Mouse (Mus musculus) spleen, postnatal 4 days (tissue): ENCODE results near the gene Tmem131l.

Experiments
- DNase-seq, 2 experiments: peaks; one replicate each; pipeline ENCODE4 v3.0.0; 2022; ENCODE audit warnings: low spot score in 2 of 2

Tmem131l gene

DNA sequence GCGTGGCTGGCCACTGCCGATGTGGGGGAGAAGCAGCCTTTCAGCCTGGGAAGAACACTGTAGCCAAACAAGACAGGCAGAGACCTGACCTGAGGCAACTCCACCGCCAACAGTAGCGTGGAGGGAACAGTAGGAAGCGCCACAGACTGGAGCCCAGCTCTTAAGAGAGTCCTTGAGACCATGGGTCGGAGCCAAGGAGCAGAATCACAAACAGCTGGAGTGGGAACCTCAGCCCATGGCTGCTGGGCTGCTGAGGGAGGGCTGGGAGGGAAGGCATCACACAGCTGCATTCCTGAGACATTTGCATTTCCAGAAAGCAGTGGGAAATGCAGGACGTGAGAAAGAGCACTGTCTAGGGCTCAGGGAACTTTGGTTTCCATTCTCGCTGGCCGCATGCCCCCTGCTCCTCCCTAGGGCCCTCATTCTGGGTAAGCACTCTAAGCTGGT is 8.8 kb upstream of the Tmem131l start:
- DNase-seq, result no peak

DNA sequence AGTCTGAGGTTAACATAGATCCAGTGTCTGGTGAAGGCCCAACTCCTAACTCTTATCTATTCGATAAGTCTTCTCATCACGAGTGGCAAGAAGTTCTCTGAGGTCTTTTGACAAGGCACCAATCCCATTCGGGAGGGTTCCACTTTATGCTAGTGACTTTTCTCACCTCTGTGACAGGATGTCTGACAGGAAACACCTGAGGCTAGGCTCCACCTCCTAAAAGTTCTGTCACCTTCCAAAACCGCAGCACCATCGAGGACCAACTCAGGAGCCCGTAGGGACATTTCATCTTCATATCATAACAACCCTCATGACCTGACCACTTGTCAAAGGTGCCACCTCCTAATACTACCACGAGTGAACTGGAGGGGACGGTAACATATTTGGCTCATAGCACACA is 6.2 kb upstream of the Tmem131l start:
- DNase-seq, result no peak

DNA sequence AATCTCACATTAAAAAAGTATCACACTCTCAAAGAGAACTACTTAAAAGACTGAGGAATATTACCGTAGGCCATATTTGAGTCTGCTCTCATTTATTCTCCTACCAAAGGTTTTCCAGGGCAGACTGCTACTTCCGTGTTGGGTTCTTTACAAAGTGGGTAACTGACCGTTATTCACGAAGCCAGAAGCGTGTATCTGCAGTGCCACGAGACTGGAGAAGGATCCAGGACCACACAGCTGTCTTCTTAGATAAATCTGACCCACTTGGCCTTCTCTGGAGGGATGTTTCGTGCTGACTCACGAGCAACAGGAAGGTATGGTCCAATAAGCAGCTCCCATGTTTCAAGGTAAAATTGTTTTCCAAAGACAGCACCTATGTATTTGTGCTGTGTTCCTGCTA is 1.8 kb upstream of the Tmem131l start:
- DNase-seq, result peak; percentile 67 to 75

DNA sequence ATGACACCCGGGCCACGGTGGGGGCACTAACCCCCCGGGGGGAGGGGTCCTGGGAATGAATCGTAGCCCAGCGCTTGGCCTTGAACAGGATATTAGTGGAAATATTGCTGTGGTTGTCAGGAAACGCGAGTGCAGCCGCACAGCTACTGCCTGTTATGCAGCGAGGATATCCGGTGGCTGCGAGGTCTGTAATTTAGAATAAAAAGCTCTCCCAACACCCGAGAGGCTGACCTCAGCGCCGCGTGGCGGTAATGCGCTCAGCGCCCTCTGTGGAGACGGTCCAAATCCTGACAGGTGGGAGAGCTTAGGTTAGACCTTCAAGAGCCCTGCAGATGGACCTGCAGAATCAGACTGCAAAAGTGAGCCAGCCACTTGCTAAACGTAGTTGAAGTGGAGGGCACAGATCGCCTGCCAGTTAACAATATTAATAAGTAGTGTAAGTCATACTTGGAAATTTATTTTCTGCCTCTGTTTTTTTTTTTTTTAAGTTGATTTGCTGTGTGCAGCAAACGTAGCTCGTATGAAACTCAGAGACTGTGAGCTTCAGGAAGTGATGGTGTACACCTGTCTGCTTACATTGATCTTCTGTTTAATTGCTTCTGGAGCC is 604 bp upstream of the Tmem131l start:
- peak; percentile 75 to 87 for DNase-seq

DNA sequence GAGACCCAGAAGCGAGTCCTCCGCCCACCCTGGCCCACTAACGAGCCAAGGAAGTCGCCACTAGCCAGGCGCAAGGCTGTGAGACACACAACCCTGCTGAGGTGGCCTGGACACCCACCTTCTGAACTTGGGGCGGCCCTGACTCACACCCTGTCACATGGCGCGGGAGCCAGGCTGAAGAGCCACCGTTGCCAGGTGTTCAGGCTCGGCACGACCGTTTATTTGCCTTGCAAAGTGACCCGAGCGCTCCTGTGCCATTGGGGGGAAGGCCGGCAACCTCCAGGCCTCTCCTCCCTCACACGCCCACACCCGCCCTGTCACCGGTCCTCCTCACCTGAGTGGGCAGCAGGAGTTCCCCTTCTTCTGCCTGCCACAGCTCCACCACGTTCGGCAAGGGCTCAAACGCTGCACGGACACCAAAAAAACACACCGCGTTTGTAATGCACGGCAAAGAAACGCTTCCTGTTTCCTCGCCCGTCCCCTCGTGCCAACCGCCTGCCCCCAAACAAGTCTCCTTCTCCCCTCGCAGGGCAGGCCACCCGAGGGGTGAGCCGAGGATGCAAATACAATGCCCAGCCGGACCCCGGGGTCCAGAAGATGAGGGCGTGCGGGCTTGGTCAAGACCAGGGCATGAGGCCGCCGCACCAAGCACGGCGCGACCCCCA is 862 bp downstream of the Tmem131l start:
- peak; percentile 81 to 90 for DNase-seq

DNA sequence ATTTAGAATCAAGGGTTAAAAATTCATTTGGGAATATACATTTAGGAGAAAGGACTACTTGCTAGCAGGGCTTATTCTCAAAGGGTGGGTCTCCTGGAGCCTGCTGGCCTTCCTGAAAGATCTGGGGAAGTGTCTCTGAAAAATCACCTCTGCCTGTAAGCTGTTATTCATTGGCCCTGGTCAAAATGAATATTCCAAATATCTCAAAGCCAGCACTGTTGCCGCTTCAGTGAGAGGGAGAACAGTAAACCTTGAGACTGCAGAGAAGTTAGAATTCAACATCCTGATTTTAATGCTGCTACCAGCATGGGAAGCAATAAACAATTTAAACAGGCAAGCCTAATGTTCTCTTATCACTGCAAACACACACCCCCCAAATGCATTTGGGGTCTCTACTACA is 1.8 kb downstream of the Tmem131l start:
- DNase-seq, result no peak

DNA sequence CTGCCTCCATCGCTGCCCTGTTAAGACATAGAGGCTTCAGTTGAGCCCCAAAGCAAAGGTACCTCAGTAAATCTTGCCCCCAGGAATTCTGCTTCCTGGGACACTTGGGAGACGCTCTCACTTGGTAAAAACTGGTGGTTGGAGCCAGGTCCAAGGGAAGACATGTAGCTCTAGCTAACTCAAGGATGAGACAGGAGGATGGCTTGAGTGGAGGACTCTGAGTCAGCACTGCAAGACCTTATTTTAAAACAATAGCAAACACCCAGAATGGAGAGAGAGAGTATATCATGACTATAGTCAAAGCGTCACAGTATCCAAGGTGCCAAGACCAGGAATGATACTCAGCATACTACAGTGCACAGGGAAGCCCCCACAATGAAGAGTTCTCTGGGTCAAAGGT is 2.4 kb downstream of the Tmem131l start:
- no peak for DNase-seq

DNA sequence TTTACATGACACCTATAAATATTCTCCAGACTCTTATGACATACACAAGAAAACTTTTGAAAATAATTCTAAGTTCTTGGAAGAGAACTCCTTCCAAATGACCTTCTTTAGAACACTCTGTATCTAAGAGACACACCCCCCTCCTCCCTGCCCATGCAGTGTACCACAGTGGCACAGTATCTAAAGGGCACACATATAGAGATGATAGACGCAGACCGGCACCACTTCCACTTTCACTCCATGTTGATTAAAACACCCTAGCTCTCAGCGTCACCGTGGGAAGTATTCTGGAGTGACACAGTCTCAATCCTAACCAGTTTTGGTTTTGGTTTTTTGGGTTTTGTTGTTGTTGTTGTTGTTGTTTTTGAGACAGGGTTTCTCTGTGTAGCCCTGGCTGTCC is 3.1 kb downstream of the Tmem131l start:
- DNase-seq, result peak in 1 of 2 experiments; percentile 52

DNA sequence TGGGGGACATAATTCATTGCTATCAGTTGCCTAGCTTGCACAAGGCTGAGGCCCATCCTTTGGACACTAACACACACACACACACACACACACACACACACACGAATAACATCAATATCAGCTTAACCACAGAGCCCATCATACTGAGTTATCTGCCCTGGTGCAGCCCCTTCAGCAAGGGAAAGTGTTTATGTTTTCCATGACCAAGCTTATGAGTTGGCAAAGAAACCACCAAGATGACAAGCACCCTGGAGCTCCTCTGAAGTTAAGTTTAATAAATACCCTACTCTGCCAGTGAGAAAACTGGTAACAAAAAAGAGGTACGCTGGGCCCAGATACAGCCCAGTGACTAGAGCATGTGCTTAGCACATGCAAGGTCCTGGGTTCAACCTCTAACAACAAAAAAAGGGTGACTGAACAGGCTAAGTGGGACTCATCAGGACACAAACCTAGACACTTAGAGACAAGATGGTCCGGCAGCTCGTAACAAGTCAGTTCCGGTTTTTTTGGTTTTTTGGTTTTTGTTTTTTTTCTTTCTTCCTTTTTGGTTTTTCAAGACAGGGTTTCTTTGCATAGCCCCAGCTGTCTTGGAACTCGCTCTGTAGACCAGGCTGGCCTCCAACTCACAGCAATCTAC is 4.1 kb downstream of the Tmem131l start:
- DNase-seq, result peak in 1 of 2 experiments; percentile 37

DNA sequence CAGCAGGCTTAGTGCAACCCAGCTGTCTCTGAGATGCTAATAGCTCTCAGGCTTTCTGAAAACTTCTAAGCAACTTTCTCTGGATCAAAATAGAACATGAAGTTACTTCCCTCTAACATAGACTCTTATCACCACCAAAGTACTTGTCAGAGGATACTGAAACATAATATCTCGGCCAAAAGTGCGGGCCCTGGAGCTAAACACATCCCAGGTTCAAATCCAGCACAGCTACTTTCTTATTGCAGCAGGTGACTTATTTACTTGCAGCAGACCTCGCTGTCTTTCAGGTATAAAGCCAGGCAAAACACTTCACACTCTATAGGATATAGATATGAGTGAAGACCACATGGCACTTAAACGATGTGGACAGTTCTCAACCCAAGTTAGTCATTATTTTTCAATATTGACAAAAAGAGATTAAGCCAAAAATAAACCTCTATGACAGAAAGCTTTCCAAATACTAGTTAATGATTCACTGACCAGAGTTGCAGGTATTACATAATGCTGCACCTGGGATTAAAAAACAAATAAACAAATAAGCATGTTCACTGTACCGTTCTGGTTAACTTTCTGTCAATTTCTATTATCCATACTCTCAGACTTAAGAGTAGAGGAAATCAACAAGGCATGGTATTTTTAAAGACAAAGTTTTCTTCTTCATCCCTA is 5.7 kb downstream of the Tmem131l start:
- no peak for DNase-seq

DNA sequence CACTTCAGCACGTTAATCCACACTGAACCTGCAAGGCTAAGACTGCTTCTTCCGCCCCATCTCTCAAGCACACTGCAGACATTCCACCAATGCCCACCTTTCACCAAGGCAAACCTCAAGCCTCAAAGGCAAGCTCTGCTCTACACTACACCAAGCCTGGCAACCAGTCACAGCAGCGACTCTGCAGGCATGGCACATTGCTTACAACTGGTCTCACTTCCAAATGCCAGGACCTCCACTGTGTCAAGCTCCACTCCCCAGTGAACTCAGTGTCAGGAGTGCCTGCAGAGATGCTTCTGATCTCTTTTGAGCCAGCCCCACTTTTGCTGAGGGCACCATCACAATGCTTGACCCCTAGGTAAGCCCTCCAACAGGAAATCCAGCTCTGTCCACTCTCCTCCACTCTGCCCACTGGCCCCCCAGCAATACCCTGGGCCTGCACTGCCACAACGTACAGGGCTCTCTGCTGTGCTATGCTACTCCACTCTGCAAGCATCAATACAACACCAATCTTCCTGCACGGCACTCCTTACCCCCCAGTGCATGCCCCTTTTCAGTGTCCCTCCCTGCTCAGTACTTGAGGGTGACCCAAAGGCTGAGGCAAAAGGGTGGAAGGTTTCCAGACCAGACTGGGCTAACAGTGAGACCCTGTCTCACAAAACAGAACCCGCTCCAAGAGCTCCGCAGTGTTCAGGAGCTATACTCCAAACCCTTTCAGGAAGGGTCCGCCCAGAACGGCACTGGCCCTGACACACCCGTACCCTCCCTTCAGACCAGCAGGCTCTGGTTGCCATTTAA is 6.8 kb downstream of the Tmem131l start:
- no peak for DNase-seq

DNA sequence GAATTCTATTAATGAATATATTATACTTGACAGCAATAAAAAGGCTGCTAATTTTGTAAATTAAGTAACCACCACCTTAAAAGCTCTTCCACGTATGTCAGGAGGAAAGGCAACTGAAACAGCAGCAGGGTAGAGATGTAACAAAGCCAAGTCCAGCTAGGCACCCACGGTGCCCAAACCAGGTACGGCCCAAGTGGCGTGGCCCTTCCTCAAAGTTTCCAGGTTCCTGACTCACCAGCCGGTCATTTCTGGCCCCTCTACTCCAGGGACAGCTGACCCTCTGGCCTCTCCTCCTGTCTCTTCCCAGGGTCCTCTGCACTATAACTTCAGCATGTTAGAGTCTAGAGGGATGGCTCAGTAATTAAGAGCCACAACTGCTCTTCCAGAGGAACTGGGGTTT is 7.6 kb downstream of the Tmem131l start:
- no peak for DNase-seq

DNA sequence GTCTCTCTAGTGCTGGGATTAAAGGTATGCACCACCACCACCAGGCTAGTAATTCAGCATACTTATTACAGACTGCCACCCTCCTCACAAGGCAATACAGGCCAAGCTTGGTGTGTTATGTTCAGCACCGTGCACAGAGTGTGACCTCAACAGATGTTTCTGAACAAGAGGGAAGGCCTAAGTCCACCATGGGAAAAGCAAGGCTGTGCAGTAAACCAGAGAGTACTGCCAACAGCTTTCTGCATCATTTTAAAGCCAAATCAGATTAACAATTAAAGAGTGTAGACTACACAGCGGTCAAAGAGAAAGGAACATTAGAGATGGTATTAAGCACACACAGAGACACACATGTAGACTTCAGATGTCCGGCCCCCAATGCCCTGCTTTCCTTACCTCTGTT is 8.8 kb downstream of the Tmem131l start:
- no peak for DNase-seq

DNA sequence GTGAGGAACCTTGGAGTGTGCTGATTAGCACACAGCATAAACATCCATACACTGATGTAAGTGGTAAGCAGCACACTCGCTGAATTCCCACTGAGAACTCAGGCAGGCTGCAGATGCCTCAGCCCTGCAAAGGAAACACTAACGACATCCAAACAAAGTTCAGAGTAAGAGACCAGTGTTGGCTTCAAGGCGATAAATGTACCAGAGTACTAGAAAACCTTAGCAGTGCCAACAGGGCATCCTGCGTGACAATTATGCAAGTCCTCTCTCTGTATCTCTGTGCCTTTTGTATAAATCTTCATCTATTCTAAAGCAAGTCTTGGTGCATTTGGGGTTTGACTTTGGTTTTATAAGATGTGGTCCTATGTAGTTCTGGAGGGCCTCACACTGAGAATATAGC is 11.0 kb downstream of the Tmem131l start:
- no peak for DNase-seq

DNA sequence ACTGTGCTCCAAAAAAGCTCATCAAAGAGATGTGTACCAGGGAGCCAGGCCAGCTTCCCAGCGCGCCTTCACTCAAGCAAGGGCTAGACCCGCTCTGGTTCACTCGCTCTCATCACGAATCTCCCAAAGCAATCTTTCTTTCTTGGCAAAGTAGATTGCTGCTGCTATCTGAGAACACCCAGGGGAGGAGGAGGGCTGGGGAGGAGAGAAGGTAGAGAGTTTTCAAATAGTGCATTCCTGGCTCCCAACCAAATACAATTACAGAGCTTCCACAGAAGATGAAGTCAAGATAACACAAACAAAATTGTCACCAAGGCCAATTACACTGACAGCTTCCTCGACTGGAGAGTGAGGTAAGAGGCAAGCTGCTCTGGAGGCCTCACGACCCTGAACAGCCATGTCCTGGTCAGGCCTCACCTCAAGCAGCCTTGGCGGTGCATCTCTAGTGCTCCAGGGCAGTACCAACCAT is 12.2 kb downstream of the Tmem131l start:
- no peak for DNase-seq

DNA sequence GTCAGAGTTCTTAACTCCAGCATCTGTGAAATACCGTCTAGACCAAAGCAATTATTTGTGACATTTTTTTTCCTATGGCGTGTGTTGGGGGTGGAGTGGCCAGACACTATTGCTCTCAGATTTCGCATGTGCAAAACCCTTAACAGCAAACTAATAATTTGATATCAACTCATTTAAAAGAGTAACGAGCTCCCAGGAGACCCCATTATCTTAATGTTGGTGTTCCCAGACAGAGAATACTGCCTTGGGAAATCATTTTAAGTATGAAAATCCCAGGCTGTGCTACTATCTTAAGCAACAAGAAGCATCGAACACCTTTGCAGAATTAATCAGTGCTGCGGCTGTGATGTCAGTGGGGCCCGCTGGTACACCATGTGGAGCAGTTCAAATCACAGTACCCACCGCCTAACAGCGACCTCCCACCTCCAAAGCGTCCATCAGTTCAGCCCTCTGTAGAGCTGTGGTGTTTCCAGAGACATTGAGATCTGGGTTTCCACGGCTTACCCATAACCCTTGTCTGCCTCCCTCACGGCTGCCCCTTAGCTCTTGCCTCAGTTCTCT is 15.4 kb downstream of the Tmem131l start:
- no peak for DNase-seq

DNA sequence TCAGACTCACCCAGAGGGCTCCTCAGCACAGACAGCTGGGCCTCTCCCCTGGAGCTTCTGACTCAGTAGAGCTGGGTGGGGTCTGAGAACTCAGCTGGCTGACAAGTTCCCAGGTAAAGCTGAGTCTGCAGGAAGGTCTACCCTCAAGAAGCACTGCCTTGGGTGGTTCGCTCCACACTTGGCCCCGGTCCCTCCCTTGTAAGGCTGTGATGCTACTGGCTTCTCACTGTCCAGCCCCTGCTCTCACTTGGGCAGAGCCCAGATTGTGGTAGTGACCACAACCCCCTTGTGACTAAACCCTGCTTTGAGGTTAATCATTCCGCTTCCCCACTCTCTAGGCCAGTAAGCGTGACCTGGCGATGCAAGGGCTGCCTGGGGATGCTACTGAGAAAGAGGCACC is 17.3 kb downstream of the Tmem131l start:
- DNase-seq, result no peak

DNA sequence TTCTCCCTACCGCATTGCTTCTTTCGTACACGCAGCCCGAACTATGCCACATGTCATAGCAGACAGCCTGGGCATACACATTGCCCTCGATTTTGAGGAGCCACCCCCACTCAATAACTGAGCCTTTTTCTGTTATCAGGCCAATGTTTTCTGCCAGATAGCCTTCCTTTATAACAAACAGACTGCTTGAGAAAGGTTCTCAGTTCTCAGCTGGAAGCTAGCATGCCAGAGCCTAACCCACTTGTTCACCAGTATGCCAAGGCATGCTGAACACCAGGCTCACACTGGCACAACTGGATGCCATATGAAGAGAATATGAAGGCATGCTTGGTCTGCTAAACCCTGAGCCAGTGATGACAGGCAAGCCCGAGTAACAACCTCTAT is 17.8 kb downstream of the Tmem131l start:
- DNase-seq, result no peak

DNA sequence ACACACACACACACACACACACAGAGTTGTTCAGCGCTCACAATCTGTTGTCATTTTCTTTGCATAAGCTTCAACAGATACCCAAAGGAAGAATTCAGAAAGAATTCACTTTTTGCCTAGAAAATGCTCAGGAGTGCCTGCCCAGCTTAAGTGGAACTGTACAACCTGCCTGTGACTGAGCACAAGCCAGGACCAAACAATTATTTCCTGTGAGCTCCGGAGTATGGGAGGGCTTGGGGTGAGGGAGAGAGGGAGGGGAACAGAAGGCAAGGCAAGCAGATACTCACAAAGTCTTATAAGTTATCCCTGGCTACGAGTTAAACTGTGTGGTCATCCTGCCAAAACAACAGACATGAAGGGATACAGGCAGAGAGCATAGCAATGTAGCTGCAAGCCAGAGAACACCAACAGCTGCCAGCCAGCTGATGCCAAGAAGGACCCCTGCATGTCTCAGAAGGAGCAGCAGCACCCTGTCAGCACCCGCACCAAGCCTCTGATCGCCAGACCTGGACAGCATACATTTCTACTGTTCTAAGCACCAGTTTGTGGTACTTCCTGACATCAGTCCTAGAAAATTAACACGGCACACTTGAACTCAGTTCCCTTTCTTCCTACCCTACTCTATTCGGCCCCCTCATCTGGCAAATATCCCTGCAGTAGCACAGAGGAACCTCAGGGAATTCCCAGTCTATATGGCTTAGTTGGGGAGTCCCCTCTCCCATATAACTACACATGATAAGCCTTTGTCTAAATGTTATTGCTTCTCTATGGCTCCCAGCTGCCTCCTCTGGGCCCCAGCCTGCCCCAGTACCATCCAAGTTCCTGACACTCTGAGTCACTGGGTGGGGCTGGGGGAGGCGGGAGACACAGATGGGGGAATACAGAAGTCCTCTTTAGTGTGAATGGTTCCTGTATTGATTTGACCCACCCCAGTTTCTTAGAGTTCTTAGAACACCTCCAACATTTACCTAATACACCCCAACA is 18.5 kb downstream of the Tmem131l start:
- no peak for DNase-seq

DNA sequence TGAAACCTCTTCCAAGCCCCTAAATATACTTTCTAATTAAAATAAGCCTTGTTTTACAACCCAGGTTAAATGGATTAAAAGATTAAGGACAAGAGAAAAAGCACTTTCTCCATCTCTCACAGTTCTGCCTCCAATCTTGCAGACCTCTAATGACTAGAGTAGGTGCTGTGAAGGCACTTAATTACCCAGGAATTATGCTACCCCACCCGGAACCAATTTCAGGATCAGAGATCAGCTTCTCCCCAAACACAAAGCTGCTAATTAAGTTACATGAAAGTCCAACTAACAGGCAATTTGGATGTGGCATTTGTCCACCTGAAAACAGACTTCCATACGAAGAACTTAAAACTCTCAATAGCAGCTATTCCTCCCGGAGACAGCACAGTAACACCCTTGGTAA is 19.4 kb downstream of the Tmem131l start:
- no peak for DNase-seq
